Mouse (Mus musculus) megakaryocyte, embryonic 14.5 days (primary cell): ENCODE data around the gene Fezf2. TPM values are rescaled to one million over a fixed set of nuclear protein-coding genes. Genes with fewer than 3 reads are reported as not detected.

Experiments
- H3K27me3 ChIP-seq: replicated peaks from 2 replicates; pipeline ENCODE3; 2012; ENCODE audit warnings: inconsistent platforms
- H3K36me3 ChIP-seq: replicated peaks from 2 replicates; pipeline ENCODE3; 2012; ENCODE audit warnings: low read length, inconsistent platforms, mixed read lengths
- H3K4me1 ChIP-seq: 2 replicates; pipeline ENCODE4 v1.6.1; 2012; ENCODE audit warnings: inconsistent platforms
- H3K4me3 ChIP-seq: replicated peaks from 2 replicates; pipeline ENCODE3; 2012; ENCODE audit warnings: moderate library complexity, mild to moderate bottlenecking, inconsistent platforms
- H3K9me3 ChIP-seq: 2 replicates; pipeline ENCODE4 v1.6.1; 2012; ENCODE audit warnings: inconsistent platforms
- FLI1 ChIP-seq: IDR thresholded peaks from 2 replicates; pipeline ENCODE4 v1.6.1; 2012; ENCODE audit warnings: low read length, inconsistent platforms, mixed read lengths
- GATA1 ChIP-seq: IDR thresholded peaks from 3 replicates; pipeline ENCODE4 v1.6.1; 2012; ENCODE audit warnings: mixed read lengths, low read length, inconsistent platforms, borderline replicate concordance
- polyA plus RNA-seq: library from polyadenylated mRNA; stranded (reverse); fragments of >175 nt; gene quantifications from 2 replicates; pipeline ENCODE4 v1.2.3, GENCODE M21; 2012; ENCODE audit warnings: low replicate concordance; ENCODE audit not compliant: insufficient read depth

Gene Fezf2
- not detected in 2 replicates for polyA plus RNA-seq

DNA sequence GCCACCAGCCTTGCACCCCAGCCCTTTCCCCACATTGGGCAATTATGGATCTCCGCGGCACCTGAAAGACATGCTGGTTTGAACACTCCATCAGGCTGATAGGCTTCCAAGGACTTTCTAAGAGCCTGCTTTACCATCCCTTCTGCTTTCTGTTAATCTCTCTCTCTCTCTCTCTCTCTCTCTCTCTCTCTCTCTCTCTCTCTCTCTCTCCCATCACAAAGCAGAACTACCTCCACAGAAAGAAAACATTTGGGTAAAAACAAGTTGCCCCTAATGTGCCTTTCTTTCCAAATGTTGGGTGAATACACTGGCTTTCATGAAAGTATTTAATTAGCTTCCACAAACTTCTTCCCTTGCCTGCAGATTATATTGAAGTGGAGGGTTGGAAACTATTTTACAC is at the start of gene Fezf2:
Fezf2 (minus strand) TSS at position 101 of the 400 bp plus-strand sequence.
- Histone ChIP-seq H3K27me3 (peaks cover 89% of the 10 kb centered on the region), H3K4me1 (peaks cover 7% of the 10 kb centered on the region; the same call in 1 of the 2 replicates), H3K4me3 (no peak within 1 kb of the TSS), H3K36me3 (no peaks in the 10 kb centered on the region), H3K9me3 (no peaks in the 10 kb centered on the region)
- TF ChIP-seq GATA1 (no peak), FLI1 (no peak)

DNA sequence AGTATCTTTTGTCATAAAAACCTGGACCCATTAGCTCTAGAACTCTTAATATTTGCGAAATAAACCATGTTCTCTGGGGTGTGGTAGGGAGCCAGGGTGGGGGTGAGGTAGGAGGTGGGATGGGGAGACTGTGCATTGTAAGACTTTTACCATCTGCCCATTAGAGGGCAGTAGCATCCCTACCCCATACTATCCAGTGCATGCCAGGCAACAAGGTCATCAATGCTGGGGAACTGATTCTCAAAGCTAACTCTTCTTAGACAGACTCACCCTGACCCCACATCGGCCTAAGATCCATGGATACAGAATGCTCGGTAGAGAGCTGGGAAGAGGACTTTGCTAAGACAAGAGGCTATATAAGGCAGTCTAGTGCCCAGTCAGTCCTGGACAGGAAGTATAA is 49.6 kb upstream of the Fezf2 start:
- no peak overlapping the region for H3K4me3 ChIP-seq
- no peaks in the 10 kb centered on the region for H3K4me1 ChIP-seq
- H3K36me3 ChIP-seq, result no peaks in the 10 kb centered on the region
- TF ChIP-seq GATA1 (no peak), FLI1 (no peak)
- H3K9me3 ChIP-seq, result no peaks in the 10 kb centered on the region
- no peaks in the 10 kb centered on the region for H3K27me3 ChIP-seq

DNA sequence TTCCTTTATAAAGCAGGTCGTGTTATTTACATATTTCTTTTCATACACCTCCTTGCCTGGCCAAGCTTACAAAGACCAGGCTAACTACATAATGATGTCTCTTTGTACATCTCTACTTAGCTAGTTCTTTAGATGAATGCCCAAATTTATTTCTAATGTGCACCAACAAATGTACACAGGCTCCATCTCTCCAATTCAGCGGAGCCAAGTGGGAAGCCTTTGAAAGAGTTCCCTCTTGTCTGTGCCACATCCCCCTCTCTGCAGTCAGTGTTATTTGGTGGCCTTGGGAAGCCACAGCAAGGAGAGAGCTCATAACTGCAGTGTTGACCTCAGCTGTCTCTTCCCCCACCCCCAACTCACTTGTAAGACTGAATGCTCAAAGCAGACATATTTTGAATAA is 46.3 kb upstream of the Fezf2 start:
- no peaks in the 10 kb centered on the region for H3K27me3 ChIP-seq
- H3K4me1 ChIP-seq, result no peaks in the 10 kb centered on the region
- H3K36me3 ChIP-seq, result no peaks in the 10 kb centered on the region
- H3K9me3 ChIP-seq, result no peaks in the 10 kb centered on the region
- H3K4me3 ChIP-seq, result no peak overlapping the region
- no peak for TF ChIP-seq GATA1
- no peak for TF ChIP-seq FLI1

DNA sequence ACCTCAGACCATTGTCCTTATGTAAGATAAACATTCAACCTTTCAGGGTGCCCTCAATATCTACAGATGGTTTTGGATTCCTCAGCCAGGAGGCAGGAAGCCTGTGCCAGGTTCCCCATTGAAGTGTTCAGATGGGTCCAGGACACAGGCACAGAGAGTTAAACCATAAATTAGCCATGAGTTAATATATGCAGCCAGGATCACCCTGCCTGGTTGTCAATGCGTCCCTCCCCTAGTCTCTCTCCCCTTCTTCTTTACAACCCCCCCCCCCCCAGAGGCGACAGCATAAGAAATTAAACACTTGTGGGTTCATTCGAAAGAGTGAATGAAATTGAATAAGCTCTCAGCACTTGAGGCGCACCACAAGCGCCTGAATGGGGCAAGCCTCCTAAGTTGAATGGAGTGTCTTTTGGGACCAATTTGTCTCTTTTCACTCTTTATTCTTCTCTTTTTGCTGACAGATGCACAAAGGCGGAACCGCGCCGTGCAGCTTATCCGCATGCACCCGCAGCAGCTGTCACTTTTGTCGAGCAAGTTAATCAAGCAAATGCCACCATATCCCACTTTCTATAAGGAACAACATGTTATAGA is 45.4 kb upstream of the Fezf2 start:
- Histone ChIP-seq H3K36me3 (no peaks in the 10 kb centered on the region), H3K9me3 (no peaks in the 10 kb centered on the region), H3K4me1 (no peaks in the 10 kb centered on the region), H3K4me3 (no peak overlapping the region), H3K27me3 (no peaks in the 10 kb centered on the region)
- TF ChIP-seq GATA1 (no peak), FLI1 (no peak)

DNA sequence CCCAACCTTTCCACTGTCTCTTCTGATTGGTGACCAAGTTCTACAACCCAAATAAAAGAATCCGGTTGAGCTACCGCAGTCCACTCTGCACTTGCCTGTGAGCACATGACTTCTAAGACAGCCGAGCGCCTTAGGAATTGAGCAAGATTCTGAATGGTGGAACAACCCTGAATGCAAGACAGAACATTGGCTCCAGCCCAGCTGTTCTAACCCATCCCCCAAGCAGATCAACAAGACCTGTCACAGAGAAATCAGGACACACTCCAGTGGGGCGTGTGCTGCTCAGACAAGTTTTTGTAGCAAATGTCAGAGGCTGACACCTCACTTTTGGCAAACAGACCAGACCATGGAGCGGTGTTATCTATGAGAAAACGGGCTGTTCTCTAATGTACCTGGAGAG is 43.2 kb upstream of the Fezf2 start:
- Histone ChIP-seq H3K36me3 (no peaks in the 10 kb centered on the region), H3K27me3 (no peaks in the 10 kb centered on the region), H3K4me1 (no peaks in the 10 kb centered on the region), H3K9me3 (no peaks in the 10 kb centered on the region), H3K4me3 (no peak overlapping the region)
- TF ChIP-seq GATA1 (no peak), FLI1 (no peak)

DNA sequence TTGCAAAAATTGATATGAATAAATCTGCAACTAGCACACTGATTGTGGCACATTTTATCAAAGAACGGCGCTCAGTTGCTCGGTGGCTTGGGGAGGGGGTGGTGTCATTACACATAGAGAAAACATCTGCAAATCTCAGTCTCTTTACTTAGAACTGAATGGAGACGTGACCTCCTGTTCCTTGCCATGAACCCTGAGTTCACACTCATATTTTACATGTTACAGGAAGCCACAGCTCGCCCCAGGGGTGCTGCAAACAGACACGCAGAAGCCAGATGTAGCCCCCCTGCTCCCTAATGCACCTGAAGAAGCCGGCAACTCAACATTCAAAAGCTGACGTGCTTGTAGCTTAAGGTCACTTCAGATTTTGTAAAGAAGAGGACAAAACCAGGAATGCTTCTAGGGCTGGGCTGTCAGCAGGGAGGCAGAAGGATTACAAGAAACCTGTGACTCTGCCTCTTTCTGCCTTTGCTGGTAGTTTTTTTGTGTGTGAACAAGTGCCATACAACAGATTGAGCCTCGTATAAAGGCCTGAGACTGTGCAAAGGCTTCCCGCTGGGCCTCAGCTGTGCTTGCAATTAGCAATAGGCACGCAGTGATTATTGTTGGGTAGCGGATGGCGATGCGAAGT is 40.9 kb upstream of the Fezf2 start:
- no peaks in the 10 kb centered on the region for H3K4me1 ChIP-seq

DNA sequence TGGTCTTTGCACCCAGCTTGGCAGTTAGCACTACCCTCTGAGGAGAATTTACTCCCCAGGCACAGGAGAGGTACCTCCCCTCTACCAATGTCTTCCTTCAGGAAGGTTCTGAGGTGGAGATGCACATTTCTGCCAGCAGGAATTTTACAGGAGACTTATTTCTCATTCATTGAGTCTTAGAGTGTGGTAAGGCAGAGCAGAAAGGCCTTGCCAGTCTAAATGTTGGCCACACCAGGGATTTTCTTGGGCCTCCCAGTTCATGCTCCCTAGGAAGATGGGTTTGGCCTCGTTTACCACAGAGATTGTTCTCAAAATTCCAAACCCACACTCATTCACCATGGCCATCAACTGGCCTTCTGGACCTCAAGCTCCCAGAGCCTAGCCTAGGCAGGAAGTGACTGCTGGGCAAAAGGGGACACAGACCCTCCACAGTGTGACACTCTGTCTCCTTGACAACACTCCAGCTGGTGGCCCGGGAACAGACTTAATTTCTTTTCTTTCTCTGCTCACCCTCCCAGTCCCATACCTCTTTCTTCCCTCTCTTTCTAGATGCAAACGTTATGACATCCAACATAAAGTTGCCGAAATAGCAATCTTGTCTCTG is 40.3 kb upstream of the Fezf2 start:
- Histone ChIP-seq H3K9me3 (no peaks in the 10 kb centered on the region), H3K27me3 (no peaks in the 10 kb centered on the region), H3K4me1 (no peaks in the 10 kb centered on the region), H3K36me3 (no peaks in the 10 kb centered on the region), H3K4me3 (no peak overlapping the region)
- no peak for TF ChIP-seq GATA1
- no peak for TF ChIP-seq FLI1

More for the DNA sequence above, 40.9 kb upstream of the Fezf2 start:
- Histone ChIP-seq H3K9me3 (no peaks in the 10 kb centered on the region), H3K36me3 (no peaks in the 10 kb centered on the region), H3K4me3 (no peak overlapping the region), H3K27me3 (no peaks in the 10 kb centered on the region)
- TF ChIP-seq GATA1 (no peak), FLI1 (no peak)

DNA sequence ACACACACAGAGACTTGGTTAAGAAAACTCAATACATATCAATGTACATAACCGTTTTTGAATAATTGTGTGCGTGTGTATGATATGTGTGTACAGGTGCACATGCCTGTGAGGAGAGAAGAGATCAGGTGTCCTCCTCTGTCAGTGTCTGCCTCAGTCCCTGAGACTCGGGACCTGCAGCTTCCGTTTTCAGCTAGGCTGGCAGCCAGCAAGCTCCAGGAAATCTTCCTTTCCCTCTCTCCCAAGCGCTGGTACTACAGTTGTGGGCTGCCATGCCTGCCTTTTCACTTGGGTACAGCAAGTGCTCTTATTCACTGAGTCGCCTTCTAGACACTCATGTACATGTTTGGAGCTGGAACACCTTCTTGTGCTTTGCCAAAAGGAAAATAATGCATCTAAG is 39.2 kb upstream of the Fezf2 start:
- TF ChIP-seq GATA1 (no peak), FLI1 (no peak)
- Histone ChIP-seq H3K9me3 (no peaks in the 10 kb centered on the region), H3K4me3 (no peak overlapping the region), H3K27me3 (no peaks in the 10 kb centered on the region), H3K4me1 (no peaks in the 10 kb centered on the region), H3K36me3 (no peaks in the 10 kb centered on the region)

DNA sequence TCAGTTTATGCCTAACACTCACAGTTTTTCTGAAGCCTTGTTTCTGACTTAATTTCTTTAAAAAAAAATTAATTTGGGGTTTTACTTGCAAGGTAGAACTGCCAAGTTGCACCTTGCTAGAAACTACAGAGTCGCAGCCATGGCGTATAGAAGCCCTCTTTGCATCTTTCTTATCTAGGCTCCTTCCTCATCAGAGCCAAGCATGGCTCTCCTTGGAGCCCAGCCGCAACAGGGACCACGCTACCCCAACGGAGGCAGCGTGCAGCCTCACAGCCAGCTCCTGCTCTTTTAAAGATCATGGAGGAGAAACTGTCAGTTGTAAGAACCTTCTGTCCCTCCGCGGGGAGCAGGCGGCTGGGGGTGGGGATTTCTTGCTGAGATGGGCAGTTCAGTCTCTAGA is 29.9 kb upstream of the Fezf2 start:
- H3K4me1 ChIP-seq, result no peaks in the 10 kb centered on the region
- no peak for TF ChIP-seq FLI1
- TF ChIP-seq GATA1, result no peak
- H3K4me3 ChIP-seq, result no peak overlapping the region
- H3K27me3 ChIP-seq, result no peaks in the 10 kb centered on the region
- H3K9me3 ChIP-seq, result no peaks in the 10 kb centered on the region
- no peaks in the 10 kb centered on the region for H3K36me3 ChIP-seq

DNA sequence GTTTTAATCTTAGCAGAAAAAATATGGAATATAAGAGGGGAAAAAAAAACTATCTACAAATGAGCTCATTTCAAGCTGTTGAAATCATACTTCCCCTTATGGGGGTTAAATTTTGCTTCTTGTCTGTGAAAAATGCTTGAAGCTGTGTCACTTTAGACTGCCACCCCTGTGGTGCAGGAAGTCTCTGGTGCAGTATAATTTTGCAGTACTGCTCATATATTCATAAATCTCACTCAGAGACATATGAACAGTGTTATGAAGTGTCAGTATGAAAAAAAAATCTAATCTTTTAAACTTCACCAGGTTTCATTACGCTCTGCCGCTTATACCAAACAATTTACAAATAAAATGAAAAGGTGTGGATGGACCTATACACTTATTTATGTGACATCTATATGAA is 29.3 kb upstream of the Fezf2 start:
- Histone ChIP-seq H3K27me3 (no peaks in the 10 kb centered on the region), H3K4me1 (no peaks in the 10 kb centered on the region), H3K9me3 (no peaks in the 10 kb centered on the region), H3K36me3 (no peaks in the 10 kb centered on the region), H3K4me3 (no peak overlapping the region)
- TF ChIP-seq FLI1, result no peak
- TF ChIP-seq GATA1, result no peak
